Mouse (Mus musculus) natural killer cell, adult 2 months (primary cell): ENCODE measurements at regions not wholly inside any gene's neighbourhood (a gene's known extent, or its start where the extent isn't known, plus 50 kb on each side); places are given as distances from the start of the nearest gene placed in this dataset.
A peak's percentile ranks its signal among the peaks of the same experiment; 100 is the strongest.
"Not testable (repeated sequence)": the region's sequence is repeated elsewhere in the genome, so short reads cannot be mapped to it uniquely, and the experiment has no call there.

Experiments used
- DNase-seq, 2 experiments: peaks; one replicate each; pipeline ENCODE4 v3.0.0; 2022; ENCODE audit warnings: low spot score in 2 of 2

- no peak for DNase-seq
Observed at GRCm38 (mm10) chr17:85881636-85882170, 193.6 kb upstream of the Six2 start.

DNA sequence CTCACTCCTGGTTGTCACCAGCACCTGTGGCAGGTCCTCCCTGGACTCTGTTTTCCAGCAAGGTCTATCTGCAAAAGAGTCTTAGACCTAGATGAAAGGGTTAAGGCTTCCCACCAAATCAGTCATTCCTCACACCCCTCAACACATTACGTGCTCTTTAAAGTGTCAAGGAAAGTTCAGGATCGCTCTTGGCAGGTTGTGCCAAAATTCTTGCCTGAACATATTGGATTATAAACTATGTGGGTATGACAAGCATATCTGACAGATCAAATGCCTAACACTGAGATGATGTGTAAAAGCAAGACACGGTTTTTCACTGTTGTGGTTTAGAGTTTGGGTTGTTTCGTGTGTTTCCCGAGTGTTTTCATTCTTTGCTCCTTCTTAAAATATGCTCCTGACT lies 193.0 kb upstream of the Six2 start:
- no peak for DNase-seq

- peak; percentile 39 to 45 for DNase-seq
Observed at GRCm38 (mm10) chr17:85877426-85877825, 189.4 kb upstream of the Six2 start.

DNA sequence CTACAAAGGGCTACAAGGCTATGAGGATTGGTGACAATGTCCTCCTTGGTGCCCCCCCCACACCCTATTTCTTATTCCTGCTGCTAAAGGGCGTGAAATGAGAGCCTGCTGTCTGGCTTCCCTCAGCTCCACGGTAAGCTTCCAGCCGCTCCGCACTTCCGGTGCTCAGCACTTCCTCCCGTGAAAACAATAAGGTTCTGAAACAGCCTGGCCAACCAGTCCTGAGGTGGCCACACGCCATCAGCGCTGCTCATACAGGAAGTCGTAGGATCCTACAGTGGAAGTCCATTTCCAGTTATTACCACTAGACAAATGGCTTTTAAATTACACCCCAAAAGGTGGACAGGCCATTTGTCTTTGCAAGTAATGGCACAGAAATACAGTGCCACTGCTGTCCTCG lies 188.8 kb upstream of the Six2 start:
- DNase-seq, result no peak

- no peak for DNase-seq
Observed at GRCm38 (mm10) chr17:85873853-85874586, 185.9 kb upstream of the Six2 start.

- DNase-seq, result no peak
Observed at GRCm38 (mm10) chr17:85872903-85873413, 184.9 kb upstream of the Six2 start.

DNA sequence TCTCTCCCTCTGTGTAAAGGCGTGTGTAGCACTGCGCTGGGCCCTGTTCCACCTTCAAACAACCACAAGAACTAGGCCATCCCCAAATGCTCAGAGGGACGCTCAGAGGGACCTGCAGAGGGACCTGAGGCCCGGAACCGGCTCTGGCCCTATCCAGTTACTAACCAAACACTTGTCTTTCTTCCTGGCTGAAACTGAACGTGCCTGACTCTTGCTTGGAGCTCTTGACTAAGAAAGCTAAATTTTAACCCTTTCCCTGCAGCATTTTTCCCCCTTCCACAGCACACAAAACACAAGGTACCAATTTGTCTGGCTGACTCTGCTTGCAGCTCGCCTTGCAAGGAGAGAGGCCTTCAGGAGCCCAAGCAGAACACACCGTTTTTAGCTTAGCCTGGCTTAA lies 182.3 kb upstream of the Six2 start:
- no peak for DNase-seq

GRCm38 (mm10) chr17:85869179-85869578 lies 181.1 kb upstream of the Six2 start:
- DNase-seq, result no peak

GRCm38 (mm10) chr17:85867945-85868616 lies 180.0 kb upstream of the Six2 start:
- DNase-seq, result no peak

- DNase-seq, result no peak
Observed at GRCm38 (mm10) chr17:85866581-85866980, 178.5 kb upstream of the Six2 start.

DNA sequence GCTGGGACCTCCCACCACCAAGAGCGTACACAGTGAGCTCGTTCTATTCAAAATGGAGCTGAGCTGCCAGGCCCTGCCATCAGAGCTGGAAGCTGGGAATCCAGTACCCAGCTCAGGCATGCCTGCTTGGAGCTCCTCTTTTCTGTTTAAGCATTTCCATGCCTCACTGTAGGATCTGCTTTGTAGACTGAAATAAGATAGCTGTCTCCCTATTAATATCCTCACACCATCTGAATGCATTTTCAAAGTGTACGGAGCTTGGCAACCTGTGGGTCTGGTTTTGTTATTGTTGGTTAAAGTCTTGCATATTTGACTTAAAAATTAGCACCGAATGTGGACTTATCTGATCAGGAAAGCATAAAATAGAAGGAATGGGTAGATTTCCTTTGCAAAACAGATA lies 177.9 kb upstream of the Six2 start:
- no peak for DNase-seq

DNA sequence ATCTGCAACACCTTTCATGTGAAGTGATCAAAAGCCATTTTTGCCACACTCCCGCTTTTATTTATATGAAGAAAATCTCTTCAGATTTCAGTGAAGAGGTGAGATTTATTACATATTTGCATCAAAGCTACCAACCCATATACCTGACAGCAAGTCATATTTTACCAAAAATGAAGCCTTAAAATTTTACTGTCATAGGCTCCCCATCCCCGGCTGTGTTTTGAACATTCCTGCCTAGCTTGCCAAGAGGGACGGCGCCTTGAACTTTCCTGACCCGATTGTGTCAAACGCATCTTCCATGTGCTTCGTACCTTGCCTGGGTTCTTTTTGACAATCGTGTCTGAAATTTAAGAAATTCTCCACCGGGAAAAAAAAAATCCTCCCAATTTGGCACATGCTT lies 173.3 kb upstream of the Six2 start:
- no peak for DNase-seq

DNA sequence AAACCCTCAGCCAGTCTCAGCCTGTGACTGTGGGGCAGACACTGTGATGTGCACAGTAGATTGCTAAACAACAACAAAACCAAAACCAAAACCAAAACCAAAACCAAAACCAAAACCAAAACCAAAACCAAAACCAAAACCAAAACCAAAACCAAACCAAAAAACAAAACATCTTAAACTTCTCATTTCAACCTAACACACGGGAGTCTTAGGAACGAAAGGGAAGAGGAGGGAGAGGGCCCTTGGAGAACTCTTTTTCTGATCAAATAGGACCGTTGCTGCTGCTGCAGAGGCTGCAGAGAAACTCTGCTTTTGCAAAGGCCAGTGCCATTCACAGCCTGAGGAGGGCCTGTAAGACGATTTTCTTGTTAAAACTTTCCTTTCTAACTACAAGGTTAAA lies 172.7 kb upstream of the Six2 start:
- no peak for DNase-seq

GRCm38 (mm10) chr17:85859926-85860707 lies 172.0 kb upstream of the Six2 start:
- DNase-seq, result no peak

- DNase-seq, result no peak
Observed at GRCm38 (mm10) chr17:85858516-85858915, 170.4 kb upstream of the Six2 start.

DNA sequence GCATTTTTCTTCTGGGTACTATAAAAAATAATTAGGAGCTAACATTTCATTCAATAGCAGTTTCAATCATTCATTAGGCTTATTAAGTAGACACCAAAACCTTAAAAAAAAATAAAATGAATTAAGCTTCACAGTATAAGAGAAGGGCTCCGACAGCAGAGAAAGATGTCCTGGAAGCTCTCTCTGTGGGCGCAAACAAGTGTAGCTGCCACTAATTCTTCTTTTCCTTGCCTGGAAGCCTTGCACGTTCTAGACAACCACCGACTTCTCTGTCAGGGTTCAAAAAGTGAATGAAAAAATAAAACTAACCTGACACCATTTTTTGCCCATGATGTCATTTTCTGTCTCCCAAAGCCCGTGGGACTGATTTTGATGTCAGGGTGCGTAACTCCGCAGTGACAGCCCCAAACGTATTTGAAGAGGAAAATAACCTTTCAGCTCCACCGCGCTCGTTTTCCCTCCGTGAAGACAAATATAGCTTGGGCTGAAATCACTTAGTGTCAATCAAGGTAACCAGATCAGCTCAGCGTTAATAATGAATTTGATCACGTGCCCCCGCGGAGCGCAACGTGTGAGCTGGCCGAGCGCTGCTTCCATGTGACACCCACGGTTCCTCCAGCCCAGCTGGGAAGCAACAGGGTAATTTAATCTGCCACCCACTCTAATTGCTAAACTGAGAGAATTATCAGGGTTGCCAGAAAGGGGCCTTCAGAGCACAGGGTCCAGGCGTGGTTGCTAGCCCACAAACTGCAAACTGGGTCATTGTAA lies 169.8 kb upstream of the Six2 start:
- DNase-seq, result no peak

GRCm38 (mm10) chr17:85856894-85857293 lies 168.8 kb upstream of the Six2 start:
- DNase-seq, result not testable (repeated sequence)

- no peak for DNase-seq
Observed at GRCm38 (mm10) chr17:85853156-85853555, 165.1 kb upstream of the Six2 start.

- no peak for DNase-seq
Observed at GRCm38 (mm10) chr17:85848526-85848925, 160.5 kb upstream of the Six2 start.

GRCm38 (mm10) chr17:85847756-85848155 lies 159.7 kb upstream of the Six2 start:
- no peak for DNase-seq

DNA sequence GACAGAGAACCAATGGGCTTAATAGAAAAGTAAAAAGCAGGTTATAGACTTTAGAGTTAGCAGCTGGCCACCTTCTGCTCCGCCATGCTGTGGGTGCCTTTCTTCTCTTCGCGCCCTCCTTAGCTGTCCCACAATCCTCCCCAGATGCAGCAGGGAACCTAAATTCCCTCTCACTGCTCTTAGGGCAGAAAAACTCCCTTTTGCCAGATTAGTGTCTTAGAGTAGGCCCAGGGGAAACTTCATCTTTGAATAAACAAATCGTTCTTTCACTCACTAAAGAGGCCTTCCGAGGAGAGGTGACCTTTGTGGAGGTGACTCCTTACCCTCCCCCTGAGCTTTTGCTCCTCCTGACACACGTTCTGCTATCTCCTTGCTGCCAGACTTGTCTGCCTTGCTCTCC lies 157.0 kb upstream of the Six2 start:
- DNase-seq, result no peak
